Mouse (Mus musculus): ENCODE results near the gene E130218I03Rik. TPM values are rescaled to one million over a fixed set of nuclear protein-coding genes. Genes with fewer than 3 reads are reported as not detected.

The E130218I03Rik gene
- not detected in 2 replicates for total RNA-seq (2014; fragmentation: Nextera tagmentation)
- total RNA-seq (2017): not detected in 2 replicates

DNA sequence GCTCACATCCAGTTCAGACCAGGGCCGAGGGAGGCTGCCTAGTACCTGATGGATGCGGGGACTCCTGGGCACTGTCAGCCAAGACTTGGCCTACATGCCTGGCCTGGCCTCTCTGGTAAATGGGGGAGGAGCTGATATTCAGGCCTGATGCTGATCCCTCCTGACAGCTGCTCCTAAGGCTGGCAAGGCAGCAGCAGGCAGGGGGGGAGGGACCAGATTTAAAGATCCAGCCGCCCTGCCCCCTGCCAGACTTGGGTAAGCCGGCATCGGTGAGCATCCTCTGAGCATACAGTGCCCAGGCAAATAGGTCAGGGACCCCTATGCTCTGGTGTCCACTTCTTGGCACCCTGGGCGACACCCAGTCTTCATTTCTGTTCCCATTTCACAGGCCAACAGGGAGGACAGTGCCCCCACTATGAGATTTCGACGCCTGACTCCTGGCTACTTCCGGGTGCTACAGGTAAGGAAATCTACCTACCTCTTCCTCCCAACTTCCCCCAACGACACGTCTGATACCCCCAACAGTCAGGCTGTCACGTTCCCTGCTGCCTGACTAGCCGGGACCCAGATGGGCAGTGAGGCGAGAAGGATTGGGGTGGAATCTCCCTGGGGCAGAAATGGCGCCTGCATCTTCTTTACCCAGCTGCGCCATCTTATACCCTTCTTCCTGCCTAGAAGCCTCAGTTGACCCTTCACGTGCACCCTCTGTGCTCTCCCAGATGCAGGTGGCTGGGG, at the start of gene E130218I03Rik:
Gene E130218I03Rik, plus strand, starts transcription at position 147 of the 735 bp plus-strand sequence.
- ATAC-seq (replicated peaks; ENCODE audit: low FRiP score, low TSS enrichment, poor library complexity, severe bottlenecking): no peak

DNA sequence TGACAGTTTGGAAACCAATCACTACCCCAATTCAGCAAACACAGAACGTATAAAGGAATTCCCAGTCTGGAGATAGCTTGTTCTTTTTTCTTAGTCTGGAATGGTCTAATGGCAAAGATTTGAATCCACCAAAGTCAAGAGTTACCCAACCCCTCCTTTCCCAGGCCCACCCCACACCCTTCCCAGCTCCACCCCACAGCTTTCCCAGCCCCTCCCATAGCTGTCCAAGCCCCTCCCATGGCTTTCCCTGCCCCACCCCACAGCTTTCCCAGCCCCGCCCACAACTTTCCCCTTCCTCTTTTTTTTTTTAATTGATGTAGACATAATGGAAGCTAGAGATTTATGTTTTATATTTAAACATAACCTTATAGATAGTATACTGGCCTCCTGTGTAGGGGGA, 44.1 kb upstream of the E130218I03Rik start:
- ATAC-seq (replicated peaks; ENCODE audit: low FRiP score, low TSS enrichment, poor library complexity, severe bottlenecking): no peak

DNA sequence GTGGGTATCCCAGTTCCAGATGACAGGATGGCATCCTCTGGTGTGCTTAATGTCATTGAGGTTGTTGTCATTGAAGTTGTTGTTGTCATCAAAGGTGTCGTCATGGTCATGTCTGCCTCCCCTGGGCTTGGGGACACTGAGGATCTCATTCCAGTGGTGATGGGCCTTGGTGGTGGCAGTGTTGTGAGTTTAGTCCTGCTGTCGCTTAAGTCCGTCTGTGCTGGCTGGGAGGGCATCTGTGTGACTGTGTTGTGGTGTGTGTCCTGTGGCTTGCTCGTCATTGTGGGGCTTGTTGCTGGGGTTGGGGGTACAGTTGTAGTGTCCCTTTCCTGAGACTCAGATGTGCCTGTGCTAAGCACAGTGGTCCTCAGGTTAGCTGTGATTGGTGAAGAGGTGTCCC, 40.6 kb upstream of the E130218I03Rik start, which contains the start of gene Gm7534:
Gene Gm7534, minus strand, starts transcription at position 101 of the 400 bp plus-strand sequence.
- no peak for ATAC-seq (replicated peaks; ENCODE audit: low FRiP score, low TSS enrichment, poor library complexity, severe bottlenecking)

DNA sequence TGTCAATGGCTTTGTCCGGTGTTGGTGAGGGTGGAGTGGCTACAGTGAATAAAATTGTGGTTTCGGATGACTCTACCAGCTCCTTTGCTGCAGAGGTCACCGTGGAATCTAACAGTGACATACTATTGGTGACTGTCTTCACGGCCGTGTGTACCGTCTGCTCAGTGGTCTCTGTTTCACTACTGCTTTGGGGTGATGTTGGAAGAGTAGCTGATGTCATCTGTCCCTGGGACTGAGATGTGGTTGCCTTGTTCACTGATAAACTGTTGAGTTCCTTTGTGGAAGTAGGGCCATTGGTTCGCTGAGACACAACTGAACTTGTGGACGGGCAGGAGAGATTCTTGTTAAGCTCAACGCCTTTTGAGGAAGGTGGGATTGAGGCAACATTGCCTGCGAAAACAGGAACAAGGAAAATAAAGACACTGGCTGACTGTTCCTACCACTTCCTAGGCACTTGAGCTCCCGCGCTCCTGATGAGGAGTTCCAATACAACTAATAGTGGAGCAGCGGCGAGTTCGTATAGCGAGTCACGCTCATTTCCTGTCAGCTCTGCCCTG, 40.0 kb upstream of the E130218I03Rik start:
- ATAC-seq (replicated peaks; ENCODE audit: low FRiP score, low TSS enrichment, poor library complexity, severe bottlenecking): no peak

DNA sequence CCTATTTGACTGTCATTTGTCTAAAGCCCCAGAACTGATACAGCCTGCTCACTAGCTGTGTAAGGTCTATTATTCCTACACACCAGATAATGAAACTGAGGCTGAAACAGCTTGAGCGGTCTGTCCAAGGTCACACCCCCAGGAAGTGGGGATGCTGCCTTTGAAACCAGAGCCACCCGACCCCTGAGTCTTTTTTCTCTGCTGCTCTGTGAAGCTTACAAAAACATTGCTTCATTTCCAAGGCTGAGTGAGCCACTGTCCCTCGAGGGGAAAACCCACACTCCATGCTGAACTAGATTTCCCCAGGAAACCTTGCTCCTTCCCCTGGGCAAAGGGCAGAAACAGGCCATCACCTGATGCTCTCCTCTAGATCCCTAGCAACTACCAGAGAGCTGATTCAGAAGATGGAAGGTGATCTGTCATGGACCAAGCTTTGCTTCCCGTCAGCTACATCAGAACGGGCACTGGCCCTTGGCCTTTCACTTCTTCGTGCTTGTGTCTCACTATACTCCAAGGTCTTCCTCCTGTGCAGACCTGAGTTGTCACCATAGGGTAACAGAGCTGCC, 36.9 kb upstream of the E130218I03Rik start:
- ATAC-seq (replicated peaks; ENCODE audit: low FRiP score, low TSS enrichment, poor library complexity, severe bottlenecking): no peak

DNA sequence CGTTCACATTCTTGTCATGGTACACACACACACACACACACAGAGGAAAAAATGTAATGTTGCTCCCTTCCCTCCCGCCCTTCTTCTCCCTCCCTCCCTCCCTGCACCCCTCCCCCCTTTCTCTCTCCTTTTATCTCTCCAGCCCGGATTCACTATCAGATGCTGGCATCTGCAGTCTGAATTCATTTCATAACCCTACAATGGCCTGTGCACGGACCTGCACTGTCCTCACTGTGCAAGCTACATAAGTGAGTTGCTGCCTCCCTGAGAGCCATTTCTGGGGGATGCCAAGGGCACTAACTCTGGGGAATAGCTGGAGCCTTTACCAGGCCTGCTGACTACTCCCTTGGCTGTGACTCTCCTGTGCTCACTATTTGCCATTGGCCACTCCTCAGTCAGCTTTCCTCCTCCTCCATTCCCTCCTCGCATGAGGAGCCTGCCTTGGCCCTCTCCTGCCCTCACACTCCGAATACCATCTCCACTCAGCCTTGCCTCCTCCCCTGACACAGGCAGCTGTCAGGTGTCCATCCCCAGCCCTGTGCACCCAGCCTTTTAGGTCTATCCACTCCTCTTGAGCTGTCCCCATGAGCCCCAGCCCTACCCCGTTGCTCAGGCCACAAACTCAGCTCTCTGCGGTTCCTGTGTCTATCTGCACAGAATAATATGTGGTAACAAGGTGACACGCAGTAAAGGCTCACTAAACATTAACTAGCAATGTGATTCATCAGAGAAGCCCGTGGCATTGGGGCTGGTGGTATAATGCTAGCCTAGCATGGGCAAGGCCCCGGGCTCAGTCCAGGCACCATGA, 20.5 kb upstream of the E130218I03Rik start:
- no peak for ATAC-seq (replicated peaks; ENCODE audit: low FRiP score, low TSS enrichment, poor library complexity, severe bottlenecking)

DNA sequence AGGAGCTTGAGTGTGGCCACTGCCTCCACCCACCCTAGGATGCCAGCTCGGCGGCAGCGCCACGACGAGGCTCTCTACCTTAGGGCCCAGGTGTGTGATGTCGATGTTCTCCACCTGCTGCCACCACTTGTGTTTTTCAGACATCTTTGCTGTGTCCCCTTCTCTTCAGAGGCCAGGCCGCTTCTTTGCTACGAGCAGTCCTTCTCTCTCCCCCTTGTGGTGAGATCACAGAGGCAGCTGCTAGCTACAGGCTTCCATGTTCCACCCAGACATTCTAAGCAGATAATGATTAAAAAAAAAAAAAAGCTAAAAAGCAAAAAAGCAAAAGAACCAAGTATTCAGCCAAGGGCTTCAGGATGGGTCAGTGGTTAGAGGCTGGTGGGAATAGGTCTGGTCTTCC, 16.3 kb upstream of the E130218I03Rik start, which contains the start of gene Catsper4:
Gene Catsper4, minus strand, starts transcription at position 190 of the 400 bp plus-strand sequence.
- ATAC-seq (replicated peaks; ENCODE audit: low FRiP score, low TSS enrichment, poor library complexity, severe bottlenecking): no peak

DNA sequence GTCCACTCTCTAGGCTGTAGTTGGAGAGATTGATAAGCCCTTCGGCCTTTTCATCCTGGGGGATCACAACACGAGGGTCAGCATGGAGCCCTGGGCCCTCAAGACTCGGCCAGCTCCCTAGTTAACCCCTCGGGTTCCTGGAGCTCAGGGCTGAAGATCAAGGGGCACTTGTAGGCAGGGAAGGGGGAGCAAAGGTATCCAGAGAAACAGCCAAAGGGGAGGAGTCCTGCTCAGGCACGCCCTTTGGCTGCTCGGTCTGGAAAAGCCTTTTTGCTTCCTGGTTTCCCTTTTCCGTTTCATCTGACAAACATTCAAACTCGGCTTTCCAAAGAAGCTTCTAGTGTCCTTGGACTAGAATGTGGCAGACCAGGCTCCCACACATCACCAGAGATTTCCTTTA, 13.0 kb upstream of the E130218I03Rik start:
- no peak for ATAC-seq (replicated peaks; ENCODE audit: low FRiP score, low TSS enrichment, poor library complexity, severe bottlenecking)

DNA sequence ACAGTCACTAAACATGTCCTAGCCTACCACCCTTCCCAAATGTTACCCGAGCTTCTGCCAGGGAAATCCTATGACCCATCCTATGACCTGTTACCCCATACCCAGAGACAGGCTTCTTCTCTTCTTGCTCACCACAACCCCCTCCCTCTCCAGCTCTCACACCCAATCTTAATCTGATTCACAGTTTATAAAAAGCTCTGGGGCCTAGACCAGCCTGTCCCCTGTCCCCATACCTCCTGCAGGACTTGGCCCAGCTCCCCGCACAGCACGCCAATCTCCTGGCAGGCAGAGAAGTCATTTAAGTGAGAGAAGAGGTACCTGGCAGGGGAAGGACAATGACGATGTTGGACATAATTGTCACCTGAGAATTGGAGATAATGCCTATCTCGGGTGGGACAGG, 8.6 kb upstream of the E130218I03Rik start:
- no peak for ATAC-seq (replicated peaks; ENCODE audit: low FRiP score, low TSS enrichment, poor library complexity, severe bottlenecking)

DNA sequence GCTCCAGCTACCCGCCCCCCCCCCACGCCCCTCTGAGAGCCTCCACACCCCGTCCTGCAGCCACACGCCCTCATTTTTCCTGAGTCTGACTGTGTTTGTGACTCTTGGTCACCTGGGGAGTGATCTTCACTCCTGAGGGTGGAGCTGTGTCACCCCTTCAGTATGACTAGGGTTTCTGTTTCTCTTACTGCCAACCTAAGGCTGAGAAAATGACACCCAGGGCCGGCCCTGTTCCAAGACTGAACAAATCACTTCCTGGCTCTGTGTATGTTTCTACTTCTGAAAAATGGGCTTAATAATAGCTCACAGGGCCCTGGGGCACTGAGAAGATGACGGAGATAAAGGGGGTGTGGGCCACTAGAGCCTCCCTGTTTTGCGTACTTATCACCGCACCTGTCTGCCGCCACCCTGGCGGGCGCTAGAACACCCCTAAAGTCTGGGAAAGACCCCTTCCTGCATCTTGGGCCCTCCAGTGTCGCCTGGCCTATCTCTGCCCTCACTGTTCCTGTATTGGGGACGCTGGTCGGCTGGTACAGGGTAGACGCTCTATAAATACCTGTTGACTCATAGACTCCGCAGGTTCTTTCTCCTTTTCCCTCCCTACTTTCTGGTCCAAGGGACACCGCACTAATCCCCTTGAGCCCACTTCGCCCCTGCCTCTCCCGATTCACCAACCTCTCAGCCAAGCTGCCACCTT, 5.7 kb upstream of the E130218I03Rik start:
- 0 out of 2 replicates have a peak, but pooled peaks have one; percentile 7 for ATAC-seq (replicated peaks; ENCODE audit: low FRiP score, low TSS enrichment, poor library complexity, severe bottlenecking)

DNA sequence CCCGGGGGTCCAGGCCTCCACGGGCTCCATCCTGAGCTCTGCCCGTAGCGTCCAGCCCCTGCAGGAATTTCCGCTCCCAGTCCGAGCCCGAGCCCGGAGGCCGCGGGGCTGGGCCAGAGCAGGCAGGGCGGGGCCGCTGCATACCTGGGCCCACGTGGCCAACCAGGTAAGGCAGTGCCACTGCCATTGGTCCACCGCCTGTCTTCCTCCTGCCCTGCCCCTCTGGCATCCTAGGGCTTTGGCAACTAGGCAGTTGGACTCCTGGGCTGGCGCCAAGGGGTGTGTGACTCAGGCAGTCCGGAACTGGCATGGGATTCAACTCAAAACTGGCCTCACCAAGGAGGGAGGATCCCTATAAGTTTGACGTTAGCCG, 5.2 kb upstream of the E130218I03Rik start, which contains the start of gene Cnksr1:
Gene Cnksr1, minus strand, starts transcription at position 121 of the 373 bp plus-strand sequence.
- ATAC-seq (replicated peaks; ENCODE audit: low FRiP score, low TSS enrichment, poor library complexity, severe bottlenecking): no peak

DNA sequence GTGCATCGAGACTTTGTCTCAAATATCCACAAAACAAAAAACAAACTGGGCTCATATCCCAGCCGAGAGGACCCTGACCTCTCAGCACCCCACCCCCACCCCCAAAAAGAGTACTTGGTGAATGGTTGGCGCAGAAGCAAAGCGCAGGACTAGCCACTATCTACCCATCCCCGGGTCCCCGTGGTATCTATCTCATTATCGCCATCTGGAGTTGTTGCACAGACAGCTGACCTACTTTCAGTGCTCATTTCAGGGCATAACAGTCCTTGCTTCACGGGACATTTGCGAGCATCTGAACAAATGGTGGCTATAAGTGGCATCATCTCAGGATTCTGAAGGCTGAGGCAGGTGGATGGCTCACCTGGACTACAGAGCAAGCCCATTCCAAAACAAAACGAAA, 4.8 kb upstream of the E130218I03Rik start:
- 0 out of 2 replicates have a peak, but pooled peaks have one; percentile 18 for ATAC-seq (replicated peaks; ENCODE audit: low FRiP score, low TSS enrichment, poor library complexity, severe bottlenecking)

DNA sequence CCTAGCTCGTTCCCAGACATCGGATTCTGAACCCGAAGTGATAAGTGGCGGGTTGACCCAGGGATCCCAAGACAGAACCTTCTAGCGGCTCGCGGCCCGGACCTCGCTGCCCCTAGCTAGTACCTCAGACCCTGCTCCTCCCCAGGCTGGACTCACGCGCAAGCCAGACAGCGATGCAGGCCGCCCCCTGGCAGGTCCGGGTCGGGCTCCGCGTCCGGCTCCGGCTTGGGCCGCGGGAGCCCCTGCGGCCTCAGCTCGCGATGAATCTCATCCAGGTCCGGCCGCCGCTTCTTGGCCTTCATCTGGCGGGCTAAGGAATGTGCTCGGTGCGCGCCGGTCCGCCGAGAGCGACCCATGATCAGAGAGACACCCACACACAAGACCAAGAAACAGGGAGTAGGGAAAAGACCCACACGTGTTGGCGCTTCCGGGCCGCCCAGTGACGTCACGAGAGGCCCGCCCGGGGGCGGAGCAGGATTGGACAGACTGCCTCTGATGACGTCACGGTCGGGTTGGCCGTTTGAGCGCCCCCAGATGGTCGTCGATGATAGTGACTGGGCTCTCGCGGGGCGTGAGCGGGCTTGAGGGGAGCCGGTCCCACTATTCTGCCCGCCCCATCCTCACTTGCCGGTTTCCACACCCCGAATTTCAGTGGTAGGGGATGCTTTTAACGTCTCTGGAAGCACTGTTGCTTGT, 1.8 kb downstream of the E130218I03Rik start, which contains the start of gene Zfp593:
Gene Zfp593, minus strand, starts transcription at position 445 of the 696 bp plus-strand sequence.
- peak; percentile 84 for ATAC-seq (replicated peaks; ENCODE audit: low FRiP score, low TSS enrichment, poor library complexity, severe bottlenecking)

DNA sequence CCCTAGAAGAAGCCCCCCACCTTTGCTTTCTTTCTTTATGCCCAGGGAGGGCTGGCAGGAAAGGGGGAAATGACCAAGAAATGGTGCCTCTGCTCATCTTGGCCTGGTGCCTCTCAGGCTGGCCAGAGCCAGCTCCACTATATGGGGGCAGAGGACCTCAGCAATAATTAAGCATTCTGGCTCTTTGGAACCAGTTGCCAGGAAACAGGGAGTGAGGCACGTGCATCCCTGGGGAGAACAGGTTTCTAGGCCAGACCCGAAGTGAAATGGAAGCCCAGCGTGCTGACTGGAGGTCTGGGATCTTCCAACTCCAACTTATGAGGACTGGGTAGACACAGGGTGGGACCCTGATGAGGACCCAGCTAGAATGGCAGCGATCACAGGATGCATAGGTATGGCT, 2.8 kb downstream of the E130218I03Rik start:
- no peak for ATAC-seq (replicated peaks; ENCODE audit: low FRiP score, low TSS enrichment, poor library complexity, severe bottlenecking)

DNA sequence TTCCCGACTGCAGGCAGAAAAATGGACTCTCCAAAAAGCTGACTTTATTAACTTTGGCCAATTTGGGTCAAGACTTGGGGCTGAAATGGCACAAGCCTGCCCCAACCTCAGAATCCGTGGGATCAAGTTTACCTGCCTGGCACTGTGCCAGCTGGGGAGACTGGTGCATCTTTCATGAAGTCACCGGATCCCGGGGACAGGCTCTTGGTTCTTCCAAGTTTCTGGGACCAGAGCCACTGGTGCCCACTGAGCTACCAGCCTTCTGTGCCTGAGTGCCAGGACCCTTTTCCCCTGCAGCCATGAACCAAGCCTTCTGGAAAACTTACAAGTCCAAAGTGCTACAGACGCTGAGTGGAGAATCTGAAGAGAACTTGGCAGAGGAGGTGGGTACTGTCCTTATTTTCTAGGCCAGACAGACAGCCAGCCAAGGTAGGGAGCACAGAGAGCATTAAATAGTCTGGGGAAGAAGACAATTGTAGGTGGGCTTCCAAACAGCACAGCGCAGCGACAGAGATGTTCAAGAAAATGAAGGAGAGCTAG, 3.3 kb downstream of the E130218I03Rik start, which contains the start of gene Gm30191:
Gene Gm30191, plus strand, starts transcription at position 217 of the 540 bp plus-strand sequence.
- no peak for ATAC-seq (replicated peaks; ENCODE audit: low FRiP score, low TSS enrichment, poor library complexity, severe bottlenecking)

DNA sequence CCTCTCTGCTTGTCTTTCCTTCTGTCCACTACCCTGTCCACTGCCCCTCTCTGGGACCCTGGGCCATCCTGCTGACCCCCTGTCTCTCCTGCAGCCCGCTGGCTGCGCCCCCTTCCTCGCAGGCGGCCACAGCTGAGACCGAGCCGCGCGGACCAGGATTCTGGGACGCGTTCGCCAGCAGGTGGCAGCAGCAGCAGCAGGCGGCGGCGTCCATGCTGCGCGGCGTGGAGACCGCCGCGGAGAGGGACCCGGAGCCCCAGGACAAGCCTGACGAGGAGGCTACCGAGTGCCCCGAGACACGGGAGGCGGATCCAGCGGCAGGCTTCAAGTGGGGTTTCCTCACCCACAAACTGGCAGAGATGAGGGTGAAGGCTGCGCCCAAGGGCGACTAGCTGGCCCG, 6.2 kb downstream of the E130218I03Rik start:
- 0 out of 2 replicates have a peak, but pooled peaks have one; percentile 28 for ATAC-seq (replicated peaks; ENCODE audit: low FRiP score, low TSS enrichment, poor library complexity, severe bottlenecking)

DNA sequence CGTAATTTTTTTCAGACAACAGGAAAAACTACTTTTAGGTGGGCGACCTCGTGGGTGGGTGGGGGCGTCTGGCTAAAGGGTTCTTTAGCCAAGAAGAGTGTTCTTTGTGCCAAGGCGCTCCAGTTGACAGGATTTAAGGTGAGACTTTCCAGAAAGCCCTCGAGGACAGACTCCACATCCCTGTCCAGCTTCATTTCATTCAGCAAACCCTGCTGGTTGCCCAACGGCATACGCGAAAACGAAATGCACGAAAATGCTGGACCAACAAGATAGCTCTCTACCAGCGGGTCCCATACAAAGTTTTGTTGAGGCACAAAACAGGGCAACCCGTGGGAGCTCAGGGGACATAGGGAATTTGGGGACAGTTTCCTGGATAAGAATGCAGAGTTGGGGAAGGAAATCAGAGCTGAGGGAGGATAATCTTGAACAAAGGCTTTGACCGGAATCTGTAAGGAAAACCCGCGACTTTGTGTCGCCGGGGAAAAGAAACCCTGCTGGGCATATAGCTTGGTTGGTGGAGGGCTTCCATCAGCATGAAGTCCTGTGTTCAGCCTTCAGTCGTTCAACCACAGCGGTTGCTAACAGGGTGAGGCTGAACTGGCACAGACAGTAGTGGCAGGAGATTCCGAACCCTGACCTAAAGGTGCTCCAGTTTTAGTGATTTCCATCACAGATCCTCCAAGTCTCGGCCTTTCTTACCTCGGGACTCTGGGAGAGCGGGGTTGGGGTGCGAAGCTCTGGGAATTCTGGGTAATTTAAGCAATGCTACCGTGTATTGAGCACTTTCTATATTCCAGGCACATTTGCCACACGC, 6.9 kb downstream of the E130218I03Rik start:
- no peak for ATAC-seq (replicated peaks; ENCODE audit: low FRiP score, low TSS enrichment, poor library complexity, severe bottlenecking)
